Mouse (Mus musculus) kidney, adult 2 months (tissue): ENCODE measurements at regions not wholly inside any gene's neighbourhood (a gene's known extent, or its start where the extent isn't known, plus 50 kb on each side); places are given as distances from the start of the nearest gene placed in this dataset.
A peak's percentile ranks its signal among the peaks of the same experiment; 100 is the strongest.
"Not testable (repeated sequence)": the region's sequence is repeated elsewhere in the genome, so short reads cannot be mapped to it uniquely, and the experiment has no call there.

Experiments used
- DNase-seq: peaks from one replicate; pipeline ENCODE4 v3.0.0; 2021
- H3K27ac ChIP-seq: fragments of 200-500 bp; 2 replicates; pipeline ENCODE4 v1.5.1; 2012; ENCODE audit warnings: low read depth, low read length, control low read depth, inconsistent platforms; ENCODE audit not compliant: insufficient read depth
- H3K27me3 ChIP-seq: fragments of 200-500 bp; replicated peaks from 2 replicates; pipeline ENCODE4 v1.6.1; 2012; ENCODE audit warnings: mild to moderate bottlenecking, moderate library complexity, low read length, inconsistent platforms; ENCODE audit not compliant: control insufficient read depth, insufficient read depth
- H3K36me3 ChIP-seq: fragments of 200-500 bp; 2 replicates; pipeline ENCODE4 v1.6.1; 2012; ENCODE audit warnings: mild to moderate bottlenecking, moderate library complexity, low read length, inconsistent platforms; ENCODE audit not compliant: control insufficient read depth, insufficient read depth
- H3K4me1 ChIP-seq: fragments of 200-500 bp; 2 replicates; pipeline ENCODE4 v1.6.1; 2011; ENCODE audit warnings: low read length; ENCODE audit not compliant: control insufficient read depth, insufficient read depth
- H3K4me3 ChIP-seq: fragments of 200-500 bp; 2 replicates; pipeline ENCODE4 v1.5.1; 2011; ENCODE audit warnings: mild to moderate bottlenecking, low read depth, low read length, control low read depth; ENCODE audit not compliant: insufficient read depth
- CTCF ChIP-seq: fragments of 200-500 bp; conservative IDR thresholded peaks from 2 replicates; pipeline ENCODE4 v1.5.1; 2011; ENCODE audit warnings: low read depth, mild to moderate bottlenecking, control low read depth, low read length, moderate library complexity, mixed read lengths; ENCODE audit not compliant: insufficient read depth, insufficient read length
- POLR2A ChIP-seq: fragments of 200-500 bp; IDR thresholded peaks from one replicate; pipeline ENCODE4 v1.6.1; 2011; ENCODE audit warnings: low read depth, low read length, control low read depth
- WGBS: fragments of 180-500 bp; shearing (Covaris S2); methylation state at CpG from one replicate; pipeline ENCODE4 v1.1.7; 2018; 5-methylcytosine and 5-hydroxymethylcytosine counted together

DNA sequence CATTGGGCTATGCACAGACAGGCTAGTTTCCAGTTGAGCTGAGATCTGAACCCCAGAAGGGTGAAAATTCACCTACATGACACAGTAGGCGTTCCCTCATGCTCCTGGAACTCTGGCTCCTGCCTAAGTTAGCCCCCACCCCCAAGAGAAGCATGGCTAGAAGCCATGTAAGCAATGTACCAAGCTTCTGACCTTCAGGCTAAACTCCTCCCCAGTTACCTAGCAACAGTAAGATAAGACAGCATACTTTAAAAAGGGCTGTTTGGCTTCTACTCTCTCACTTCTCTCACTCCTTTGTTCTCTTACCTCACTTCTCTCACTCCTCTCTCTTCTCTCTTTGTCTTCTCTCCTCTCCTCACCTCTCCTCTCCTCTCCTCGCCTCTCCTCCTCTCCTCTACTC lies 629.7 kb upstream of the Prmt6 start:
- not testable (repeated sequence) for H3K36me3 ChIP-seq, H3K27ac ChIP-seq, H3K27me3 ChIP-seq, DNase-seq, H3K4me1 ChIP-seq, H3K4me3 ChIP-seq
- 60% methylated on average over 2 of the region's 2 CpGs for WGBS

DNA sequence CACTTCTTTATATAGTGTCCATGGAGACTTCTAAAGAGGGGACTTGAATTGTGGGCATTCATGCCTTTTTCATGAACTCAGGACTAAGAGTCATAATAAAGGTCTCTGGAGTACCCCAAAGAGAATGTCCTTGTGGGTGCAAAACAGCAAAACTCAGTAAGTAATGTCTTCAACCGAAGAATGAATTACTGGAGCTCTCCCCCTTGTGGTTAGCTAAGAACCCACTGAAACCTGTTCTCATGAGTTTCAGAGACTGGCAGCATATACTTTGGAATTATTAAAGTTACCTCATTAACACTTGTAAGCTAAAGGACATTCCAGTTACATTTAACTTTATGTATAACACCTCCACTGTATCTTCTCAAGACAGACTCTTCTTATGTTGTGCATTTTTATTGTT lies 615.2 kb upstream of the Prmt6 start:
- no peaks in the 10 kb centered on the region for H3K4me1 ChIP-seq
- TF ChIP-seq CTCF (no peak), POLR2A (no peak)
- no peak for DNase-seq
- no peak overlapping the region for H3K27ac ChIP-seq
- H3K36me3 ChIP-seq = no peaks in the 10 kb centered on the region
- WGBS = 69% methylated on average over 1 of the region's 1 CpGs
- no peak overlapping the region for H3K4me3 ChIP-seq
- no peaks in the 10 kb centered on the region for H3K27me3 ChIP-seq

DNA sequence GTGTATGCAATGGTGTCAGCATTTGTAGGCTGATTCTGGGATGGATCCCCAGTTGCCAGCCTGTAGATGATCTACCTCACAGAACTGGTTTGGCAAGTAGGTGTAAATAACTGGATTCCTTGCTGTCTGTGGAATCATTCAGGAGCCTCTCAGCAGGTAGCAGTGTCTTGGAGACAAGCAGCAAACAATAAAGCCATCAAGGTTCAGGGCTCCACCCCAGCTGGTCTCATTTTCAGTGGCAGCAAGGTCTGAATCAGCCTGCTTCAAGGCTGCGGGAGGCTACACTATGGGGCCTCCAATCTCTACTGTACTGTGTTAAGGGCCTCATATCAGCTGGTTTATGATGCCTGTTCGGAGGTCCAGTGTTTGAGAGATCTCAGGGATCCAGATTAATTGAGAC lies 596.4 kb upstream of the Prmt6 start:
- Histone ChIP-seq H3K27me3 (no peaks in the 10 kb centered on the region), H3K4me1 (no peaks in the 10 kb centered on the region), H3K36me3 (no peaks in the 10 kb centered on the region), H3K4me3 (no peak overlapping the region), H3K27ac (no peak overlapping the region)
- WGBS = 59% methylated on average over 2 of the region's 2 CpGs
- no peak for DNase-seq
- TF ChIP-seq CTCF = no peak
- TF ChIP-seq POLR2A = no peak

DNA sequence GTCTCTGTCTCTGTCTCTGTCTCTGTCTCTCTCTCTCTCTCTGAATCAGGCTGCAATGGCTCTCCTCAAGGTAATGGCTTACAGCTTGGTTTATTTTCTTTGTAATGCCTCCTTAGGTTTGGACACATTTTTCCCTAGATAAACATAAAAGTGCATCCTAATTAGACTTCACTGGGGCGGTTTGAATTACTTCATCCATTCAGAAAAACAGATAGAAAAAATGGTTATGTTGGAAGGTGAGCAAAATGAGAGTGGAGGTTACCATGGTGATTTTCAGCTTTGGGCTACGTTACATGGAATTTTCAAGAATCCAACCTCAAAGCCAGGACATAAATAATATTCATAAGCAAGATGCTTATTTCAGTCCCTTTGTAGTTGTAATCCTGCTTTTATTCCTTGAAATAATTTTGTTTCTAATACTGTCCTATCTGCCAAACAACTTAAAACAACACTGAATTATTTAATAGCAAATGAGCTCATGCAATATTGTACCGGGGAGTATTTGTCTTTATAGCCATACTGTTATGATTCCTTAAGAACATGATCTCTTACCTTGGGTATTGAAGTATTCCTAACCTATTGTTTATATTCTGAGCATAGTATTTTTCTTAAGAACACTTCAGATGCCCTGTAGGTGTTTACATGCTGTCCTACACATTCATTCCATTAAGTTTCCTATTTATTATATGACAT lies 570.1 kb upstream of the Prmt6 start:
- no peaks in the 10 kb centered on the region for H3K4me1 ChIP-seq
- WGBS = 70% methylated on average over 3 of the region's 3 CpGs
- no peaks in the 10 kb centered on the region for H3K36me3 ChIP-seq
- TF ChIP-seq CTCF = no peak
- no peak for TF ChIP-seq POLR2A
- no peaks in the 10 kb centered on the region for H3K27me3 ChIP-seq
- no peak overlapping the region for H3K27ac ChIP-seq
- DNase-seq = no peak
- H3K4me3 ChIP-seq = no peak overlapping the region

DNA sequence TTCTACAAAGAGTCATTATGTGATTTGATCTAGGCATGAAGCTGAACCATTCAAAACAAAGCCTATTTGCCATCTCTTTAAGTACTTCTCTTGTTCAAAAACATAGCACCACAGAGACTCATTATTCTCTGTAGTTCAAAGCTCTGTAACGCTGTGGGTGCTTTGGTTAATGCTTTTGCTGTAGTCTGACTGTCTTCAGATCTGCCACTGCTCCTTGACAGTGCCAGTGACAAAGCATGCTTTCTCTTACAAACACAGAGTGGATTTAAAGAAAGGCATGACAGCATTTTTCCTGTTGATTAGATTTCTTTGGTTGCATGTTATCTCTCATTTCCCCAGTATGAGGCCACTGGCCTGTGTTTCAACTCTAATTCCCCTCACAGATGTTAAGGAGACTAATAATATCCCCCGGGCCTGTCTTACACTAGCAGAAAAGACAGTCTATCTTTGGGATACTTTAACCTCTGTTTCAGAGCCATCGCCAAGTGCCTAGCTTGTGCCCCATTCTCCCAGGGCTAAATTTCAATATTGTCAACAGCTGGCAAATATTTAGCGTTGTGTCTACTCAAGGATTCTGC lies 538.3 kb upstream of the Prmt6 start:
- Histone ChIP-seq H3K27ac (no peak overlapping the region), H3K4me3 (no peak overlapping the region), H3K27me3 (no peaks in the 10 kb centered on the region), H3K36me3 (no peaks in the 10 kb centered on the region), H3K4me1 (no peaks in the 10 kb centered on the region)
- 72% methylated on average over 4 of the region's 4 CpGs for WGBS
- TF ChIP-seq CTCF (no peak), POLR2A (no peak)
- no peak for DNase-seq

DNA sequence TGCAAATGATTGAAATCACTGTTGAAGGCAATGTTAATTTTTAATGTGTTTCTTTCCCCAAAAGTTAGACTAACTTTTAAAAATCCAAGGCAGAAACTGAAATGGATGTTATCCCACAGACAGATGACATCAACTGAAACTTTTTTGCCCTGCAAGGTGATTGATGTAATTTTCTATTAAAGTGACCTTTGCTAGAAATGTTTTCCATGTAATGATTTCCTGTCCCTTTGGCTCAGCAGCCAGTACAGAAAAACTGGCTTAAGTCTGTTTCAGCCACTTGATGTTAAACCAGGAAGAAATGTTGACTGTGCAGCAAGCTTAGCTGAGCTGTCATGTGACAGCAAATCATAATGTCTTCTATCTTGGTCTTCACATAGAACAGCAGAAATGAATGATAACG lies 504.5 kb upstream of the Prmt6 start:
- Histone ChIP-seq H3K27ac (no peak overlapping the region), H3K27me3 (no peaks in the 10 kb centered on the region), H3K36me3 (no peaks in the 10 kb centered on the region), H3K4me3 (no peak overlapping the region), H3K4me1 (no peaks in the 10 kb centered on the region)
- WGBS = 69% methylated on average over 1 of the region's 1 CpGs
- DNase-seq = peak; percentile 54
- TF ChIP-seq POLR2A = no peak
- no peak for TF ChIP-seq CTCF

DNA sequence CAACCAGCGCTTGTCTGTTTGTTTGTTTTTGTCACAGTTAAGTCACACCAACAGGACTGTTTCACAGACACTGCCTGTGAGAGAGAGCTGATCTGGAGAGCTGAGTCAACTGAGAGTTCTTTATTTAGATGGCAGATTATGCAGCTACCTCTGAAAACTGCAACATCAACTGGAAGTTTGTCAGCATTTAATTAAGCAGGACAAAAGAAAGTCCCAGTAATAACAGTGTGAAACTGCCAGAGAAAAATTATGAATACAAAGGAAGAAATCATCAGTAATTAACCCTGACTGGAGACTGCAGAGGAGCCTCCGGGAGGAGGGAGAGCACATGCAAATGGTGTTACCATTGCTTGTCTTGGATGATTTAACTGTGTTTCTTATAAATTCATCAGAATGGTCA lies 495.5 kb upstream of the Prmt6 start:
- no peak for TF ChIP-seq CTCF
- TF ChIP-seq POLR2A = no peak
- Histone ChIP-seq H3K4me1 (no peaks in the 10 kb centered on the region), H3K36me3 (no peaks in the 10 kb centered on the region), H3K27ac (no peak overlapping the region), H3K4me3 (no peak overlapping the region), H3K27me3 (no peaks in the 10 kb centered on the region)
- WGBS = 34% methylated on average over 2 of the region's 2 CpGs
- no peak for DNase-seq
